8 mouse cellular contexts compared by ENCODE assay signal in the genomic region with DNA sequence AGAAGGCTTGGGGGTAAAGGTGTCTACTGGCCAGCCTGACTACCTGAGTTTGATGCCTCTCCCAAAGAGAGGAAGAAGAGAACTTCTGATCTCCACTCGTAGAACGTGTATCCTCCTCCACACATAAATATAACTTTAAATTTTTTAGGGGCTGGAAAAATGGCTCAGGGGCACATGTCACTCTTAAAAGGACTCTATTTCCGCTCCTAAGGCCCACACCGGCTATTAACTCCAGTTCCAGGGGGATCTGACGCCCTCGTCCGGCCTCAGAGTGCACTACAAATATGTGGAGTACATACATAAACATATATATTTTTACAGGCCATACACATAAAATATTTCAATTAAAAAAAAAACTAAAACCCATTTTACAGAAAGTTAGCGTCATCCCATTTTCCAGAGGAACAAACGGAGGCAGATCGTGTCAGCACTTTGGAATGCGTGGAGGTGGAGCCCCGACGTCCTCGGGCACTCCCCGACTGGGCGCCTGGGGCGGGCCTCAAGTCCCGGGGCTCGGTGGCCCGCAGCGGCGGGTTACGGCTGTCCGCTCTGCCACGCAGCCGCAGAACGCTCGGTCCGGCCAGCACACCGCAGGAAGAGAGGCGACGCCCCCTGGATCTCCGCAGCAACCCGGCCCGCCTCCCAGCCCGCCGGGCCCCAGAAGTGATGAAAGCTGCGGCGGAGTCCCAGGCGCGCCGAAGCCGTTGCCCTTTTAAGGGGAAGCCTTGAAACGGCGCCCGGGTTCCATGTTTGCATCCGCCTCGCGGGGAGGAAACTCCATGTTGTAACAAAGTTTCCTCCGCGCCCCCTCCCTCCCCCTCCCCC. TPM values are rescaled to one million over a fixed set of nuclear protein-coding genes. Genes with fewer than 3 reads are reported as not detected.
DNase-seq lines count a peak whose midpoint lies in the region; ATAC-seq and TF ChIP-seq lines count a peak whose summit lies in the region.

TSS of gene Ctdsp1 (plus strand) at position 586 of the 825 bp plus-strand sequence.

- H3K4me1 ChIP-seq in cortical plate, adult 2 months (ENCODE audit: control insufficient read depth, insufficient read depth, low read length) = no peaks in the 10 kb centered on the region

- ATAC-seq in activated CD4-positive, CD25-positive, alpha-beta regulatory T cell, adult 4 months = peak; percentile 51
- peak; percentile 49 for ATAC-seq in megakaryocyte progenitor cell, adult 5-6 weeks (replicated peaks; ENCODE audit: poor library complexity)

- DNase-seq in gastrocnemius, postnatal 10 days = peak; percentile 99
- DNase-seq in induced T-regulatory cell, adult 2 months (ENCODE audit: low read depth) = peak; percentile 96
- peak; percentile 84 to 96 for DNase-seq in left cerebral cortex, adult 9 months (ENCODE audit: low spot score in 2 of 2)
- DNase-seq in right cerebral cortex, postnatal 14 days = peak; percentile 97
- DNase-seq in urinary bladder, postnatal 36 days (ENCODE audit: low spot score in 2 of 2) = peak; percentile 96 to 99

- H3K27ac ChIP-seq in cortical plate, adult 2 months (ENCODE audit: insufficient read depth, low read length) = peak within 1 kb of the TSS; percentile 91

- TF ChIP-seq CTCF in cortical plate, adult 2 months (IDR thresholded peaks at IDR 0.05; ENCODE audit: extremely low read depth, insufficient read depth, low read length) = no peak

- peak within 1 kb of the TSS; percentile 64 for H3K4me3 ChIP-seq in cortical plate, adult 2 months (ENCODE audit: insufficient read depth, low read length)

- no peak for TF ChIP-seq POLR2A in cortical plate, adult 2 months (IDR thresholded peaks at IDR 0.05; ENCODE audit: extremely low read depth, insufficient read depth, low read length)

RNA-seq across cellular contexts. Expression of gene Ctdsp1, which starts in this region (rescaled TPM):
- polyA plus RNA-seq in activated CD4-positive, CD25-positive, alpha-beta regulatory T cell, adult 4 months (2017; shearing (Covaris generic)) = 10 to 100 TPM; 29.9 to 31.9 TPM
- polyA plus RNA-seq in cortical plate, adult 2 months (2012; rRNA removed) = 25.4 and 26.8 TPM in 2 replicates
- total RNA-seq in gastrocnemius, postnatal 10 days (2021) = 100 to 1,000 TPM in 1 of 2 experiments, 10 to 100 TPM in 1; 99.4 to 103 TPM
- 79.1 and 89.1 TPM in 2 replicates for total RNA-seq in megakaryocyte progenitor cell, adult 5-6 weeks (2015)
- total RNA-seq in megakaryocyte progenitor cell, adult 5-6 weeks (2017) = 33.0 and 33.2 TPM in 2 replicates

Comparison
In these comparisons a context has a peak if more than half of its experiments do, and no peak if none do; other contexts are left out.
1. Peak in every context shown above with its lines: DNase-seq, ATAC-seq, H3K4me3 ChIP-seq and H3K27ac ChIP-seq.